Mouse (Mus musculus) hindlimb bud, embryonic 11.5 days (tissue): ENCODE measurements around the gene Syt16.
A peak's percentile ranks its signal among the peaks of the same experiment; 100 is the strongest.

Experiments
- DNase-seq: peaks from one replicate; pipeline ENCODE4 v3.0.0-alpha.2; 2012; ENCODE audit warnings: low read depth, low spot score; ENCODE audit errors: extremely low spot score

Syt16 gene

DNA sequence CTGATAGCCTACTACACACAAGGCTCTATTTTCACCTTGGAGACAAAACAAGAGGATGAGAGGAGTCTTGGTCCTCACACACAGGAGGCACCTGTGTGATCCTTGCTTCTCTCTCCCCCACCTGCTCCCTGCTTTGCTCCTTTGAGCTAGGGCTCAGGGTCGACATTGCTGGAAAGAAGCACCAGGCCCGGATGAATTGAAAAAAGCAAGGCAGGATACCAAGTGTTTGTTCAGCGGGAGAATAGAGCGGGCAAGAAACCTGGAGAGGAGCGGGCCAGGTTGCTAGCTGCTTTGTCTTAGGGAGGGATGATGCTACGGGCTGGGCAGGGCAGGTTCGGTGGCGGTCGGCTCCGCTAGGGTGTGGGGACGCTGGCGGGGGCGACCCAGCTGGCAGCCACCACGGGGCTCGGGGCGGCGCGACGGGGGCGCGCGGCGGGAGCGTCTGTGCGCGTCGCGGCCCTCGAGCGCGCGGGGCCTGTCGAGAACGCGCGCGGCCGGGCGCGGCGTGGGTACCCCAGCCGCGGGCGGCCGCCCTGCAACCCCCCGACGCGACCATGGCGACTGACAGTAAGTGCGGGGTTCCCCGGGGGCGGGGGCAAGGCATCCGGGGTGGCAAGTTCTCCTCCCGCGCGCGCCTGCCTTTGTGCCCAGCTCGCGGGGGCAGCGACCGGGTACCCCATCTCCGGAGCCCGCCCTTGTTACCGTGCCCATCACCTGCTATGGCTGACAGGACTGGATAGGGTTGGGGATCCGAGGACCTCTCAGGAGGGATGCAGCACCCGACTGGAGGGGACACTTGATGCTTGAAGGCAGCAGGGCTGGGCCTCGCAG, at the start of gene Syt16:
Gene Syt16 (plus strand): TSS at position 365 of the 831 bp plus-strand sequence.
- DNase-seq, result no peak

DNA sequence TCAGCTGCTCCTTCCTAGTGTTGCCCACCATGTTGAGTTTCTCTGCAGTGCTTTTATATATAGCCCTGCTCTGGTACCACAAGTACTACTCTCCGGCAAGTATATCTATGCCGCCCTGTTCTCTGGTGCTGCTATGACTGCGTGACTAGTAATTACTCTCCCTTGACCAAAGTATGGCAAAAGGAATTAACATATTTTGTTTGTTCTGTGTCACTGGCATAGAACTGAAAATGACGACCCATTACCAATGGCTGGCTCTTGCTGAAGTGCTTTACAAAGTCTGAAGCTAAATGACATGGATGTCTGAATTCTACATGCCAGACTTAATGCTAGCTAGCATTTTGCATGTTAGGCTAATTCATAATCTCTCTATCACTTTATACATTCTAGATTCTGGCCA, 49.0 kb upstream of the Syt16 start:
- no peak for DNase-seq

DNA sequence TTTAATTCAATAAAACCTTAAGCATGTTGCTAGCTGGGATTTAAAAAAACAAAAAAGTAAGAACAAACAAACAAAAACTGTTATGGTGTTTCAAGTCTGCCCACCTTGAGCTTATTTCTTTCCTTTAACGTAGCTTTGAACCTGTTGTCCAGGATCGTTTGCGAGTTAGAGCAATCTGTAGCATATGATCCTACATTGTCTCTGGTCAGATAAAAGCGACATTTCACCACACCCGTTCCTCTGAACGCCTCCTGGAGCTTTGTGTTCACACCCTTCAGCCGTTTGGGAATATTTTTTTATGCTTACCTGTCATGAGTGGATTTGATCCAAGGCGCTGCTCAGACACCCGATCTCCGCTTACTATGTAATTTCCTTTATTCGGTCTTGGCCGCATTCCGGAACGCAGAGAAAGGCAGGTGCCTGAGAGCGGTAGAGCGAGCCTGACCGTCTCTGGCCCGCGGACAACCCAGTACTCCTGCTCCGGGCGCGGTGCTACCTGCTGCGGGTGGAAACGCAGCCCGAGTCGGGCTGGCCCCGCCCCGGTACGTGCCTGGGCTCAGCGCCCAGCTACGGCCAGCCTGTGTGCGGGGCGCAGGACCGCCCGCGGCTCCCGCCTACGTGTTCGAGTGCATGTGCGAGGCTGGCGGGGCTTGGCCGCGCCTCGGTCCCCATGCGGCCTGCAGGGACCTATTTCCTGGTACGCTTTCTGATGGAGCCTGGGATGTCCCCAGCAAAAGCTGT, 48.0 kb upstream of the Syt16 start:
- DNase-seq, result no peak

DNA sequence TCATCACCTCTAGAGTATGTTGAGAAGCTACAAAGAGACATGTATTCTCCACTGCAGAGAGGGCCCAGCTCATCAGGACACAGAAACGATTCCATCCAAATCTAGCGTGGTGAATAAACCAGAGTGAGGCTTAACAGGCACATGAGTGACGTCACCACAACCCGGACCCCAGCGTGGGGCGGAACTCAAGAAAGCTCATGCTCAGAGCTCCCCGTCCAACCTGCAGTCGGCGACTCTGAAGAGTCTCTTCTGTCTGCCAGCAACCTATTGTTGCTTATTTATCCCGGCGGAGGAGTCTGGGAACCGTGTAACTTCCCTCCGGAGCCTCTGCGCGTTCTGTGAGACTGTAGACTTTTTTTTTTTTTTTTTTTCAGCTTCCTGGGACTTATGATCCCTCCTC, 44.6 kb upstream of the Syt16 start:
- no peak for DNase-seq

DNA sequence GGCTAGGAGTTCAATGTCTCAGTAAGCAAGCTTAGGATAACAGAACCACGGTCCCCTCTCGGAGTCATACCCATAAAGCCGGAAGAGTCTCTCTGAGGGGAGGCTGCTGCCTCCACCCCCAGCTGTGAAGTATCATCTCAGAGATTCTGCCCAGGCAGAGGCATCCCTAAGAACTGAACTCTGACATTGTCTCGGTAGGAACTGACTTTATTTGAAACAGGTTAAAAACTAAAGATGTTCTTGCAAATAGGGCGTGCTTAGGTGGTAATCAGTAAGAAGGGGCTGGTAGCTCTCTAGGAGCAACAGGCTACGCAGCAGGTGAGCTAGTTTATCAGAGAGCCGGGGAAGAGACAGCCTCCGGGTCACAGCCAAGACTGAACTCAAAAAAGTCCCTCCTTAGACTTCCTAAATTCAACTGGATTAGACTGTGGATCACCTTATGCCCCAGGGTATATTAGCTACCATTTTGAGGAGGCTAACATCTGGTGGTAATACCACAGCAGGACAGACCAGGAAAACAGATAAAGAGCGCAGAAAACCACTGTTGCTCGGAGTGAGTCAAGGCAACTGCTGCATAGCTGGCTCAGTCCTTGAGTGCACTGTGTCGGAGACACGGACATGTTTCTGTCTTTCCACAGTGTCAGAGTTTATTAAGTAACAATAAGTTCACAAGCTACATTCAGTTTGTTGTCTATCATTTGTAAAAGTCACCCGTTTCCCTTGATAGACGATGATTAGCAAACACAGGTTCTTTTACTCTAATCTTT, 43.9 kb upstream of the Syt16 start:
- DNase-seq, result no peak

DNA sequence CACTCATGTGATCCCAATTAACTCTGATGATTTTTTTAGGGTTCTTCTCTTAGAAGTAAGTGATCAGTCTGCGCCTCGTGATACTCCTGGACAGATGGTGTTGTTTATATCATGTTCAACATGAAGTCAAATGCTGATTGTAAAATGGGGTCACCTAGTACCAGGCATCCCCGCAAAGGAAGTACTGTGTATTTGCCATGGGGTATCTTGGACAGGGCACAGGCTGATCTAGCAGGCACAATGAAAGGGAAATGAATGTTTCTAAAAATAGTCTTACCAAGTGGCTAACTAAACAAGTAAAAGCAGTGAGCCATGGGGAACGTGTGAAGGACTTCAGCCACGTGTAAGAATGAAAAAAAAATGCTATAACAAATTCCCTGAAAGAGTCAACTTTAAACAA, 42.7 kb upstream of the Syt16 start:
- no peak for DNase-seq

DNA sequence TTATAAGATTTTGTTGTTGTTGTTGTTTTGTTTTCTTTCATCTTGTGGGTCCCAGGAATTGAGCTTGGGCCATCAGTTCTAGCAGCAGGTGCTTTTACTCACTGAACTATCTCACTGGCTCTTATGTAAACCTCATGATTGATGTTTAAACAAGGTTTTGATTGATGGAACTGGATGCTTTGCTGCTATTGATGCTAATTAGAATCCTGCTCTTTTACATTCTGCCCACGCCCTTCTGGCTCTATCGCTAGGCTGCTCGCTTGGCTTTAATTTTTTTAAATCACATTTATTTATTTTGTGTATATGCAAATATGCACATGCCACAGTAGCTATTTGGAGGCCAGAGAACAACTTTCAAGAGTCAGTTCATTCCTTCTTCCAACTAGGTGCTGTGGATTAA, 39.8 kb upstream of the Syt16 start:
- no peak for DNase-seq

DNA sequence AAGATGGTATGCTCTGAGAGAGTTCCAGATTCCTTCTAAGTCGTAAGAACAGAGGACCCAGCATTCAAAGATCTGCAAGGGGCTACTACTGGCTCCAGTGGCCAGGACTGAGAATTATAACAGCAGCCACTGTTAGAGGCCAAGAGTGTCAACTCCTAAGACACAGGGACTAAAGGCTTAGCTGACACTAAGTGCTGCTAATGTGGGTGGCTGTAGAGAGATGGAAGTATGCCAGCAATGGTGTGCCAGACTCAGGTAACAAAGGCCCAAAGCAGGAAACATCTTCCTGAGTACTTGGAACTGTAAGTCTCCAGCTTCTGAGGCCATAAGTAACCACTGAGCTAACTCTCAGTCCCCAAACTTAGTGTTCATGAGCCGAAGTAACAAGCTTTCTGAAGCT, 38.6 kb upstream of the Syt16 start:
- no peak for DNase-seq

DNA sequence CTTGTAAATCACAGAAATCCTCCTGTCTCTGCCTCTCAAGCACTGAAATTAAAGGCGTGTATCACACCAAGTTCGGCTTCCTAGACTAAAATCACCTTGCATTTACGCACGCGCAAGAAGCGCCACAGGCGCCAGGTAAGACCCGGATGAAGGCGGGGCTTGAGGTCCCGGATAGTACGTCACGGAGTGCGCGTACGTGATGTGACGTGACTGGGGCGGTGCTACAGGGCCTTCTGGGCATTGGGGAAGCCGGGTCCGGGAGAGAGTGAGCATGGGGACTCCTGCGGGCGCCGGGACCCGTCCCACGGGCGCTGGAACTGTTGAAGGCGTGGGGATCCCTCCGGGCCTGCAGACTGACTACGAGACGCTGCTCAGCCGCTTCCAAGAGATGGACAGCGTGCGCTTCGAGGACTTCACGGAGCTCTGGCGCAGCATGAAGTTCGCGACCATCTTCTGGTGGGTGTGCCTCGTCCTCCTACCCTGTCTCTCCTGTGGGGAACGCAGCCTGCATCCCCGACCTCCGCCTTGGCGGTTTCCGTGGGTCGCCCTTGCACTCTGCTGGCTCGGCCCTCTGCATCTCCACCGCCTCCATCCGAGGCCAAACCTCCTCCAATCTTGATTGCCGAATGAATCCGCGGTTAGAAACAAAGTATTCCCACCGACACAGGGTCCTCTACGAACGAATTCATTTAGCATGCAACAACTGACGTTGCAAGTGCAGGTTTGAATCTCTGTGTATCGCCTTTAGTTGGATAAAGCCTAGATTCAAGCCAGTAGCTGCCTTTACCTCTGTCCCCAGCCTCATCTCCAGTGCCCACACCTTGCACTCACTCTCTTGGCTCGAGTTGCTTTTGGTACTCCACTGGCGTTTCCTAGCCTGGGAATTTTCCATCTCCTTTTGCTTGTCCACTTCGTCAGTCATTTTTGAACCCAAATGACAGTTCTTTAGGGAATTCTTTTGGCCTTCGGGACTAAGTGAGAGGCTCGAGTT, 32.9 kb upstream of the Syt16 start, which contains the start of gene Snapc1:
Gene Snapc1 (plus strand): TSS at position 191 of the 991 bp plus-strand sequence.
- DNase-seq, result peak; percentile 95

DNA sequence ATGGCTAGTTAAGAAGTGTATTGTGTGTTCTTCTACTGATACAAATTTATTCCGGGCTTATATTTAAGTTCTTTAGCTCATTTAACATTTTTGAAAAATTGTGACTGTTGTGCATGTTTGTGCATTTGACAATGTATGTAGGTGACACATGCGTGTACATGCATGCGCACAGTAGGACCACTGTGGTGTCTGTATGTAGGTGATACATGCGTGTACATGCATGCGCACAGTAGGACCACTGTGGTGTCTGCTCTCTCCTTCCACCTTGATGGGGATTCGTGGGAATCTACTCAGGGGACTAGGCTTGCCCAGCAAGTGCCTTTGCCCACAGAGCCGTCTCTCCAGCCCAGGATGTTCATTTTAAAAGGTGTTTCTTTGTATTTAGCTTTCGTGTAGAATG, 28.3 kb upstream of the Syt16 start:
- no peak for DNase-seq

DNA sequence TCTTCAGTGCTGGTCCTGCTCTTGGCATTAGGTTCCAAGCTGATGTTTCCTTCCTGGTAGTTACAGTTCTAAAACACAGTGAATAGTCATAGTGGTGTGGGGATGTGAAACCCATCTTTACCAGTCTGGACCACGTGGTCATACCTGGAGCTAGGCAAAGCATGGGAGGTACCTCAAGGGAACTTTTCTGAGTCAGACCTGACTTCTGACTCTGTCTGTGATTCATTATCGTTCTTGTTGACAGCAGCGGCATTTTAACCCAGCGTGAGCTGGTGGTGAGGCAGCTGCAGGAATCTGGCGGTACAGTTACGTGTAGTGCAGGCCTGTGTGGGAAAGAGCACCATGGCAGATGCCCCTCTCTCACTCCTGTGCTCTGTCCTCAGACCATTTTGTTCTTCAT, 22.9 kb upstream of the Syt16 start:
- DNase-seq, result no peak

DNA sequence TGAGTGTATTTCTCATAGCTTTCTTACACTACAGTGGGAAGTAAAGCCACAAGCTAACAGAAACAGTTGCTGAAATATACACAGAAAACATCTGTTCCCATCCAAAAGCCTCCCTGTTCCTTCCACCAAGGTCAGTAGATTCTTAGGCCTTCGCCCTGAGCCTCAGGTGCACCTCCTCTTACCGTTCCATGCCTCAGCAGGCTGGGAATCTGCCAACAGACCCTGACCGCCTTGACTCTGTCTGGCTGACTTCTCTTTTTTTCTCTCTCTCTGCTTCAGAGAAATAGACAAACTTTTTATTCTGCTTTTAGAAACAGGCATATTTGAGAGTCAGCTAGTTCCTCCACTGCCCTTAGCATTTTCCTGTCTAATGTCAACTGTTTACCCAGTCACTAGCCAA, 19.3 kb upstream of the Syt16 start:
- DNase-seq, result no peak

DNA sequence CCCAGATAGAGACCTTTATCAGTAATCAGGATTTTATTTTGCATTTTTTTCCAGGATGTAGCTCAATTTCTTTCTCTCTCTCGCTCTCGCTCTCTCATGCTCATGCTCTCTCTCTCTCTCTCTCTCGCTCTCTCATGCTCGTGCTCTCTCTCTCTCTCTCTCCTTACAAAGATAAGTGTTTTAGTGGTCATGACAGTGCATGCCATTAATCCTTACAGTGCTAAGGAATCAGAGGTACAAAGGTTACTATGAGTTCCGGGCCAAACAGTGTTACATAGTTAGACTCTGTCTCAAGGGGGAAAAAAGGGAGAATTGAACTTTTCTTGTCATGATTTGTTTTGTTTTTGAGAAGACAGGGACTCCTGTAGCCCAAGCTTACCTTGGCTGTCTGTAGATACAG, 17.8 kb upstream of the Syt16 start:
- DNase-seq, result no peak

DNA sequence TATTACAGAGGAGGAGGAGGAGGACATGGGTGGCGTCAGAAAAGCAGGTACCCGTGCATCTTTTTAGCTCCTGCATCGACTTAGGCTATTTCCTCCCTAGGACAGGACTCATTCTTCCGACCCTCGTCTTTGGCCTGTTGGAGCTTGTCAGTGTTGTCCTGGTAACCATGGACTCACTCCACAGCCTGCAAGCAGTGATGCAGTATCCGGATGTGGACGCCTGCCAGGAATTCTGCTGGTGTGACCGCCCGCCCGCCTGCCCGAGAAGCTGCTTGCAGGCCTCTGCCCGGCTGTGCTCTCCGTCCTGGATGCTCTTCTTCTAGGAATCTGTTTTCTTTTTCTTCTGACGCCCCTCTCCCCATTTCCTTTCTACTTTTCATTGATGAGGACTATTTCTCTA, 14.9 kb upstream of the Syt16 start:
- no peak for DNase-seq

DNA sequence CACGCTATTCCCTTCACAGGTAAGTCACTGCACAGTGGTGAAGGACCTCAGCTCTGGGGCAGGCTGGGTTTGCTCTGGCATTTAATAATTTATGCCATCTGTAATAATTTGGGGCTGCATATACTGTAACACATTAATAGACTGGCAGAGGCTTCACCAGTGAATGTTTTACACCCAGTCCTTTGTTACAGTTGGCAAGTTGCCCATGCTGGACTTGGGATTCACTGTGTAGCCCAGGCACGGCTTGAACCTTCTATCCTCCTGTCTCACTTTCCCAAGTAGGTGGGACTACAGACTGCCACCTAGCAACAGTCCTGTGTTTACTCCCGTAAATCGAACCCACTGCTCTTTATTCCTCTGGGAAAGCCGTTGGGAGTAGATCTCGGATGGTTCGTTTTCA, 11.2 kb upstream of the Syt16 start:
- no peak for DNase-seq

DNA sequence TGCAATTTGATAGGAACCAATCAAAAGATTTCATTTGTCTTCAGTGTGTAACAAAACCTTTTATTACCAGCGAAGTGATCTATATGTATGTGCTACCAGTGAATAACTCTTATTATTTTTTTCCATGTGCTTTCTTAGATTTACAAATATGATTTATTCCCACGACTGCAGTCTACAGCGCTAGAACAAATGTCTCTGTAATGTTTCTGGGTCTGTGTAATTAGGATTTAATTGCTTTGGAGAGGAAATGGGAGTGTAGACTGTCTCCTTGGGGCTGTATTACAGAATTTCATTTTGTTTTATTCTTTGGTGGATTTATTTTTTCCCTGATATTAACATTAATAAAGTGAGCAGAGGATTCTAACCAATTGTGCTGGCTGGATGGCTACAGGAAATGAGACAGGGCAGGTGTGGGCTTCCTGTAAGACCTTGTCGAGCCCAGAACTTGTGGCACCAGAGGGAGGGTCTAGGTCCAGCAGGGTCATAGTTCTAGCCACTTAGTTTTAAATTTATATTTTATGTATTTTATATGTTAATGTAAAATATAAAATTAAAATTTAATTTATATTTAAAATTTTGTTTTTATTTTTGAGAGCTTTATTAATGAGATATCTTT, 9.0 kb upstream of the Syt16 start:
- no peak for DNase-seq

DNA sequence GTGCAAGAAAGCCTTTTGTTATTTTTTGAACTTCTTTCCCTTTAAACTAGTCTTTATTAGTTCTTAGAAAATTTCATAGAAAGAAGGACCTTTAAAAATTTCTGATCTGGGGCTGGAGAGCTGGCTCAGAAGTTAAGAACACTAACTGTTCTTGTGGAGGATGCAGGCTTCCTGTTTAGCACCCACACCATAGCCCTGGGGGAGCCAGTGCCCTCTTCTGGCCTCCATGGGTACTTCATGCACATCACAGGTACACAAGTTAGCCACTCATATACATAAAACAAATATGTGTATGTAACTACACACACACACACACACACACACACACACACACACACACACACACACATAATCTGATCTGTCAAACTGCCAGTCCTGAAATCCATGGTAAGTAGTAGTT, 7.9 kb upstream of the Syt16 start:
- no peak for DNase-seq

DNA sequence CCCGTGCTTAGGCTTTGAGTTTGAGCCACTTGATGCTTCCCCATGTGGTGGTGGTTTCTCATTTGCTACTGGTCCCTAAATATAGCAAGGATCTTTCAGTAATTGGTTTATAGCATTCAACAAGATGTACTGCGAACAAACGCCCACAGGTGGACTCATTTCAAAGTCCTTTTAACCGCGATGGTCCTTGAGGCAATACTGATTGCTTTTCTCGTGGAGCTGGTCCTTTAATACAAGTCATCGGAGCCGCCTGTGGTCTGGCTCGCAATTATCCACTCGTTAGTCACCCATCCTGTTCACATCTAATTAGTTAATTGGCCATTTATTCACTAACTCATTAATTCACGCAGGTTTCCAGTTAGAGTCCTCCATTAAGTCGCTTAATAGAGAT, 560 bp upstream of the Syt16 start:
- DNase-seq, result no peak

DNA sequence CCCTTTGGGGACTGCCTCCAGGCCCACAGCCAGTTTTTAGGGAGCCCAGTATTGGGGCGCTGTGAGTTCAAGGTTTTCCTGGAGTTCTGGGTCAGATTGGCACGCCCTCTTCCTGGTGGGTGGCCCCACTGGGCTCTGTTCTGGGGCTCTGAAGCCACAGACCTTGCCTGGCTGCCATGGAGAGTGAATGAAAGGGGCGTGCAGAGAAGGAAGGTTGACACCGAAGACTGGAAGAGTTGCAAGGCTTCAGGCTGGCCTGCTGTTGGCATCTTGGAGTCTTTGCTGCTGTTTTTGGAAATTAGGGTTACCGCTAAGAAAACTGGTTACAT, 631 bp downstream of the Syt16 start:
- DNase-seq, result no peak

DNA sequence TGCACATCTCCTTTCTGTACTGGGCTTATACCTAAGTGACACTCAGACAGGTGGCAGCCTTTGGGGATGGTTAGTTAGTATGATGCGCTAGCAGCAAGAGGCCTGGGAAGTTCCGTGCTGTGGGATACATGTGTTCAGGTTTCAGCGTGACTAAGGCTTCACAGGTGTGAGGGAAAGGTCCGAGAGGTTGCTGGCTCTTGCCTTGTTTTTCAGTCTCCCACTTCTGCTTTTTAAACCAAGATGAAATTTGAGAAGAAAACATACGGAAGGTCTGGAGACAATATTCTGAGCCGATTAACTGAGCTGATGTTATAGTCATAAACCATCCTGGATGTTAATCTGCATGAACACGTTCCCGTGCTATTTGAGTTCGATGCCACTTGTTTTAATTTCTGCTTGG, 5.0 kb downstream of the Syt16 start:
- no peak for DNase-seq
